Mouse (Mus musculus): Measurements from ENCODE around the gene Inafm2.

The Inafm2 gene

GRCm38 (mm10) chr2:118759828-118760227 is 14.3 kb downstream of the Inafm2 start:
- DNase-seq = peak; percentile 74 to 75

- peak in 1 of 2 experiments; percentile 40 for DNase-seq
Measured at GRCm38 (mm10) chr2:118760311-118761025, 14.9 kb downstream of the Inafm2 start.

GRCm38 (mm10) chr2:118761358-118761757 is 15.8 kb downstream of the Inafm2 start:
- DNase-seq = peak in 1 of 2 experiments; percentile 40

- peak; percentile 97 for DNase-seq
Measured at GRCm38 (mm10) chr2:118761906-118762783, 16.6 kb downstream of the Inafm2 start, which contains the start of gene Ccdc9b. Gene Ccdc9b, minus strand, starts transcription at chr2:118762661.

GRCm38 (mm10) chr2:118762784-118763148 is 17.2 kb downstream of the Inafm2 start:
- no peak for DNase-seq

- DNase-seq = peak; percentile 49 to 77
Measured at GRCm38 (mm10) chr2:118763469-118763868, 17.9 kb downstream of the Inafm2 start.

GRCm38 (mm10) chr2:118764094-118764831 is 18.7 kb downstream of the Inafm2 start:
- peak; percentile 46 to 66 for DNase-seq

- no peak for DNase-seq
Measured at GRCm38 (mm10) chr2:118764875-118765274, 19.3 kb downstream of the Inafm2 start.

GRCm38 (mm10) chr2:118766041-118767033 is 20.8 kb downstream of the Inafm2 start:
- DNase-seq = peak in 1 of 2 experiments; percentile 40

- DNase-seq = no peak
Measured at GRCm38 (mm10) chr2:118772158-118772874, 26.8 kb downstream of the Inafm2 start, which contains the start of gene Phgr1. Gene Phgr1, plus strand, starts transcription at chr2:118772769.

- no peak for DNase-seq
Measured at GRCm38 (mm10) chr2:118774536-118774935, 29.0 kb downstream of the Inafm2 start.

- DNase-seq = no peak
Measured at GRCm38 (mm10) chr2:118775396-118775795, 29.8 kb downstream of the Inafm2 start.

GRCm38 (mm10) chr2:118775846-118776245 is 30.3 kb downstream of the Inafm2 start:
- DNase-seq = no peak

GRCm38 (mm10) chr2:118776295-118776694 is 30.7 kb downstream of the Inafm2 start:
- DNase-seq = no peak

- DNase-seq = peak in 1 of 2 experiments; percentile 20
Measured at GRCm38 (mm10) chr2:118778418-118778817, 32.9 kb downstream of the Inafm2 start.

GRCm38 (mm10) chr2:118779065-118779464 is 33.5 kb downstream of the Inafm2 start:
- no peak for DNase-seq

- DNase-seq = peak; percentile 95 to 96
Measured at GRCm38 (mm10) chr2:118779504-118780480, 34.2 kb downstream of the Inafm2 start, which contains the start of gene Disp2. Gene Disp2, plus strand, starts transcription at chr2:118779719.

GRCm38 (mm10) chr2:118781115-118781514 is 35.6 kb downstream of the Inafm2 start:
- DNase-seq = no peak

- no peak for DNase-seq
Measured at GRCm38 (mm10) chr2:118782303-118782702, 36.7 kb downstream of the Inafm2 start.

- no peak for DNase-seq
Measured at GRCm38 (mm10) chr2:118783093-118783492, 37.5 kb downstream of the Inafm2 start.
